Mouse (Mus musculus) ES-Bruce4 (cell line): ENCODE measurements around the gene Cpne5. TPM values are rescaled to one million over a fixed set of nuclear protein-coding genes. Genes with fewer than 3 reads are reported as not detected.

Experiments
- H3K27ac ChIP-seq: 2 replicates; pipeline ENCODE4 v1.5.1; 2012; ENCODE audit warnings: low read length, inconsistent platforms; ENCODE audit not compliant: insufficient read depth
- H3K27me3 ChIP-seq: 2 replicates; pipeline ENCODE4 v1.6.1; 2012; ENCODE audit warnings: mild to moderate bottlenecking, low read length, inconsistent platforms; ENCODE audit not compliant: control insufficient read depth, poor library complexity, insufficient read depth, severe bottlenecking
- H3K36me3 ChIP-seq: 2 replicates; pipeline ENCODE4 v1.6.1; 2012; ENCODE audit warnings: inconsistent platforms, mild to moderate bottlenecking, low read length, moderate library complexity; ENCODE audit not compliant: control insufficient read depth, poor library complexity, insufficient read depth, severe bottlenecking
- H3K4me1 ChIP-seq: one replicate; pipeline ENCODE4 v1.8.1; 2011; ENCODE audit warnings: low read length; ENCODE audit not compliant: control insufficient read depth, insufficient read depth
- H3K4me3 ChIP-seq: 2 replicates; pipeline ENCODE4 v1.5.1; 2011; ENCODE audit warnings: low read depth, mild to moderate bottlenecking, low read length
- H3K9ac ChIP-seq: 2 replicates; pipeline ENCODE4 v1.6.1; 2012; ENCODE audit warnings: low read depth, mild to moderate bottlenecking, inconsistent platforms; ENCODE audit not compliant: poor library complexity, severe bottlenecking
- H3K9me3 ChIP-seq: replicated peaks from 2 replicates; pipeline ENCODE4 v1.6.1; 2012; ENCODE audit warnings: mild to moderate bottlenecking, low read length, inconsistent platforms; ENCODE audit not compliant: control insufficient read depth, poor library complexity, insufficient read depth, severe bottlenecking
- CTCF ChIP-seq: IDR thresholded peaks from one replicate; pipeline ENCODE4 v1.8.1; 2011; ENCODE audit warnings: low read depth, low read length
- EP300 ChIP-seq: IDR thresholded peaks from 2 replicates; pipeline ENCODE4 v1.6.1; 2011; ENCODE audit warnings: low read depth, low read length; ENCODE audit not compliant: insufficient read depth
- POLR2A ChIP-seq: IDR thresholded peaks from one replicate; pipeline ENCODE4 v1.8.1; 2011; ENCODE audit warnings: low read length; ENCODE audit not compliant: insufficient read depth
- polyA plus RNA-seq: library from polyadenylated mRNA; stranded (reverse); fragments of >200 nt; gene quantifications from 2 replicates; pipeline ENCODE4 v1.2.4, GENCODE M21; 2011; ENCODE audit warnings: low read depth; ENCODE audit not compliant: missing spikeins, insufficient read depth, insufficient read length

The Cpne5 gene
- polyA plus RNA-seq, 1 experiment = 4.4 TPM

DNA sequence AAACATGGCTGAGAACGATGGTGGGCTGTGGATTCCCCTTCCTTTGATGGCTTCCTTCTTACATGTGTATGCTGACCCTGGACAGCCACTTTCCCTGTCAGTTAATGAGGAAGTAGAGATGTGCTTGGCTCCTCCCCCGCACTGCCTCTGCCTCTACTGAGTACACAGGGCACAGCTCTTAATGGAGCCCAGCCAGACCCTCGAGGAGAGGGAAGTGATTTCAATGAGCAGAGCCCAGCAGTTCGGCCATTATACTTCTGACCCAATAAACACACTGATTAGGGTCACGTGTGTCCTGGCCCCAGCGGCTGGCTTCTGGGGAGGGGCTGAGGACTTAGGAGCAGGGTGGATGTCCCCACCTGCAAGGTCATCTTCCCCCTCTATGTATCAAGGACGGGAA is 7.8 kb upstream of the Cpne5 start:
- Histone ChIP-seq H3K27ac (no peak overlapping the region), H3K4me3 (no peak overlapping the region), H3K9me3 (no peaks in the 10 kb centered on the region), H3K27me3 (no peaks in the 10 kb centered on the region), H3K36me3 (peaks cover 5% of the 10 kb centered on the region), H3K9ac (no peak overlapping the region), H3K4me1 (no peaks in the 10 kb centered on the region)
- TF ChIP-seq CTCF (no peak), POLR2A (no peak), EP300 (no peak)

DNA sequence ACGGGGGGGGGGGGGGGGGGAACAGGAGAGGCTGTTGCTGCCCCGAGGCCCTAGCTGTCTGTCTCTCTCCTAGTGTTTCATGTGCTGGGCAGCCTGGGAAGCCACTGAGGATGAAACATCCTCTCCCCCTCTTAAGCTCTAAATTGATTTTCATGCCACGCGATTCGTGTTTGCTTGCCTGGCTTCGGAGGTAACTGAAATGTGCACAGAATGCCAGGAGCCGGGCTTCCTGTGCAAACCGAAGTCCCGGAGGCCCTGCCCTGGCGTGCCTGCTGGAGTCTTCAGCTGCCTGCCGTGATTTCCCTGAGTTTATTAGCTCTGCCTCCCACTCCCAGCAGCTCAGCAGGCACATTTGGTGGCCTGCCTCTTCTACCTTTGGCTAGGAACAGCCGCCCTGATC is 6.9 kb upstream of the Cpne5 start:
- Histone ChIP-seq H3K4me1 (no peaks in the 10 kb centered on the region), H3K27ac (no peak overlapping the region), H3K9ac (no peak overlapping the region)

GRCm38 (mm10) chr17:29238421-29238945 is 516 bp upstream of the Cpne5 start:
- peak overlapping the region; percentile 62 for H3K4me3 ChIP-seq
- 0 out of 2 replicates have a peak overlapping the region, but pooled peaks have one; percentile 67 for H3K9ac ChIP-seq
- no peak overlapping the region for H3K27ac ChIP-seq
- H3K27me3 ChIP-seq = peaks cover 12% of the 10 kb centered on the region; the same call in 1 of the 2 replicates
- H3K4me1 ChIP-seq = no peaks in the 10 kb centered on the region
- H3K9me3 ChIP-seq = no peaks in the 10 kb centered on the region
- H3K36me3 ChIP-seq = no peaks in the 10 kb centered on the region
- TF ChIP-seq EP300 (no peak), POLR2A (no peak), CTCF (no peak)

More for the DNA sequence above, 6.9 kb upstream of the Cpne5 start:
- peaks cover under 1% of the 10 kb centered on the region for H3K36me3 ChIP-seq
- H3K27me3 ChIP-seq = no peaks in the 10 kb centered on the region
- H3K9me3 ChIP-seq = no peaks in the 10 kb centered on the region
- TF ChIP-seq POLR2A (no peak), CTCF (no peak), EP300 (no peak)
- no peak overlapping the region for H3K4me3 ChIP-seq

DNA sequence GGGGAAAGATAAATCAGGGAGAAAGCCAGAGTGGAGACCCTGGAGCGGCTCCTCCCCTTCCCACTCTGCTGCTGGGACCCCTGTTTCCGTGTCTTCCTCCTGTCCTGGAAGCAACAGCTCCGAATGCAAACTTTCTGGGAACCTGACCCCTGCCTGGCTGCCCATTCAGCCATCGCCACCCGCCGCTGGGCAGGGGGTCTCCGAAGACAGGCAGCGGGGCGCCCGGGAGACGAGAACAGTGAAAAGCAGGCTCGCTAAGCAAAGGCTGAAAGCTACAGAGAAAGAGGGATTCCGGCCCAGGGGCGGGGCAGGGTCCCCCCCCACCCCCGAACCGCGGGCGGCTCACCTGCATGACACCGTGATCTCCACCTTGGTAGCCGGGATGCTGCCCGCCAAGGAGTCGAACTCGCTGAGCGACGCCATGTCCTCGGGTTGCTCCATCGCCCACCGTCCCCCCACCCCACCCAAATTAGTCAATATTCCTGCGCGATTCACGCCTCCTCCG is 648 bp downstream of the Cpne5 start:
- H3K4me3 ChIP-seq = peak overlapping the region; percentile 62
- peaks cover 12% of the 10 kb centered on the region; the same call in 1 of the 2 replicates for H3K27me3 ChIP-seq
- peak overlapping the region; percentile 67 for H3K9ac ChIP-seq
- no peaks in the 10 kb centered on the region for H3K36me3 ChIP-seq
- no peak overlapping the region for H3K27ac ChIP-seq
- TF ChIP-seq EP300 (no peak), CTCF (no peak), POLR2A (no peak)
- H3K4me1 ChIP-seq = no peaks in the 10 kb centered on the region
- no peaks in the 10 kb centered on the region for H3K9me3 ChIP-seq

DNA sequence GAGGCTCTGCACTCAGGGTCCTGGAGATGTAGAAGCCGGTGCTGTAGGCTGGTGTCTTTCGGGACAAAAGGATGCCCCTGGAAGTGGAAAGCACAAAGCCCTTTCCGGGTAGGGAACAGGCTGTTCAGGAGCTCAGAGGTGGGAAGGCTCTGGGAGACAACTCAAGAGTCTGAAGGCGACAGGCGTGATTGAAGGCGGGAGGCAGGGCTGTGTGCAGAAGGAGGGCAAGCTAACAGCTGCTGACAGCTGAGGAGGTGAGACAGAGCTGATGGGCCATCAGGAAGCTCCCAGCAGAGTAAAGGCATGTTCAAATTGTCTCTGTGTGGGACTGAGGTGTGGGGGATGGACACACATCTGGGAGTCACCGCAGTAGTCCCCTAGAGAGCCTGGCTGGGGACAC is 1.9 kb downstream of the Cpne5 start:
- Histone ChIP-seq H3K27me3 (peaks cover 12% of the 10 kb centered on the region; the same call in 1 of the 2 replicates), H3K4me3 (no peak overlapping the region)
- TF ChIP-seq EP300 = no peak
- no peak for TF ChIP-seq CTCF
- no peak for TF ChIP-seq POLR2A

DNA sequence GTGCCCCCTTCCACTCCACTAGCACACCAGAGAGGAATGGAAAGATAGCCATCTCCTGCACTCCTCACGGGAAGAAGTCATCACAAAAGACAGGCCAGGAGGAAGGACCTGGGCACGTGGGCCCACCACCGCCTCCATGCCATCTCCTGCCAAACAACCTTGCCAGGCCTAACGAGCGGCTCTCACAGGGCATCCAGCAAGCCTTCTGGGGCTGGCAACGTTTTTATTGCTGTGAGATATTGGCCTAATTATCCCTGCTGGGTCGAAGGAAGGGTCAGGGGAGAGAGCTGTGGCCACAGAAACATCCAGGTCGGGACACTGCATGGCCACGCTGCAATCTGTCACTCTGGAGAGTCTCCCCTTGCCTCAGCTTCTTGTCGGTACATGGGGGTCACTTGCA is 6.9 kb downstream of the Cpne5 start:
- Histone ChIP-seq H3K36me3 (no peaks in the 10 kb centered on the region), H3K9me3 (no peaks in the 10 kb centered on the region)

More for the DNA sequence above, 1.9 kb downstream of the Cpne5 start:
- no peak overlapping the region for H3K9ac ChIP-seq
- H3K4me1 ChIP-seq = no peaks in the 10 kb centered on the region
- no peak overlapping the region for H3K27ac ChIP-seq
- H3K9me3 ChIP-seq = no peaks in the 10 kb centered on the region
- H3K36me3 ChIP-seq = no peaks in the 10 kb centered on the region

More for the DNA sequence above, 6.9 kb downstream of the Cpne5 start:
- Histone ChIP-seq H3K9ac (no peak overlapping the region), H3K4me1 (no peaks in the 10 kb centered on the region), H3K27ac (no peak overlapping the region), H3K4me3 (no peak overlapping the region), H3K27me3 (no peaks in the 10 kb centered on the region)
- TF ChIP-seq CTCF = no peak
